Mouse (Mus musculus) midbrain, embryonic 16.5 days (tissue): Measurements from ENCODE around the gene Chuk. TPM values are rescaled to one million over a fixed set of nuclear protein-coding genes. Genes with fewer than 3 reads are reported as not detected.

ENCODE experiments used
- ATAC-seq: fragments of 200-750 bp; cut with Nextera tagmentation; 2 replicates; pipeline ENCODE4 v1.8.0; 2017; ENCODE audit warnings: moderate TSS enrichment
- H3K27ac ChIP-seq: fragments of 300-500 bp; sonication (generic); 2 replicates; pipeline ENCODE4 v1.5.1; 2014; ENCODE audit warnings: mild to moderate bottlenecking, low read length, mixed read lengths
- H3K27me3 ChIP-seq: fragments of 300-500 bp; sonication (generic); 2 replicates; pipeline ENCODE4 v1.6.1; 2014; ENCODE audit warnings: low read depth, low read length, mixed read lengths; ENCODE audit not compliant: control insufficient read depth, insufficient read depth
- H3K36me3 ChIP-seq: fragments of 300-500 bp; sonication (generic); 2 replicates; pipeline ENCODE4 v1.6.1; 2014; ENCODE audit warnings: mild to moderate bottlenecking, low read length, moderate library complexity, mixed read lengths; ENCODE audit not compliant: control insufficient read depth, insufficient read depth
- H3K4me1 ChIP-seq: fragments of 300-500 bp; sonication (generic); 2 replicates; pipeline ENCODE4 v1.6.1; 2014; ENCODE audit warnings: mild to moderate bottlenecking, low read length, mixed read lengths; ENCODE audit not compliant: control insufficient read depth, insufficient read depth
- H3K4me2 ChIP-seq: fragments of 300-500 bp; sonication (generic); 2 replicates; pipeline ENCODE4 v1.6.1; 2014; ENCODE audit warnings: mild to moderate bottlenecking, low read length, mixed read lengths
- H3K4me3 ChIP-seq: fragments of 300-500 bp; sonication (generic); 2 replicates; pipeline ENCODE4 v1.5.1; 2014; ENCODE audit warnings: low read depth, mild to moderate bottlenecking, low read length, moderate library complexity, mixed read lengths
- H3K9ac ChIP-seq: fragments of 300-500 bp; sonication (generic); 2 replicates; pipeline ENCODE4 v1.6.1; 2014; ENCODE audit warnings: low read depth, low read length, mixed read lengths
- H3K9me3 ChIP-seq: fragments of 300-500 bp; sonication (generic); replicated peaks from 2 replicates; pipeline ENCODE4 v1.6.1; 2014; ENCODE audit warnings: mild to moderate bottlenecking, low read length, mixed read lengths; ENCODE audit not compliant: control insufficient read depth, poor library complexity, severe bottlenecking
- WGBS: fragments of 180-500 bp; shearing (Covaris S2); extraction: QIAGEN DNeasy Blood & Tissue Kit; methylation state at CpG from one replicate; pipeline ENCODE4 v1.1.7; 2014; 5-methylcytosine and 5-hydroxymethylcytosine counted together
- polyA plus RNA-seq: library from polyadenylated mRNA; unstranded; fragments of >200 nt; fragmentation: Nextera tagmentation; extraction: Ambion mirVana; gene quantifications from 2 replicates; pipeline ENCODE4 v1.2.1, GENCODE M21; 2015

Chuk gene
- polyA plus RNA-seq, 1 experiment from 2014 or later = 65.8 TPM

DNA sequence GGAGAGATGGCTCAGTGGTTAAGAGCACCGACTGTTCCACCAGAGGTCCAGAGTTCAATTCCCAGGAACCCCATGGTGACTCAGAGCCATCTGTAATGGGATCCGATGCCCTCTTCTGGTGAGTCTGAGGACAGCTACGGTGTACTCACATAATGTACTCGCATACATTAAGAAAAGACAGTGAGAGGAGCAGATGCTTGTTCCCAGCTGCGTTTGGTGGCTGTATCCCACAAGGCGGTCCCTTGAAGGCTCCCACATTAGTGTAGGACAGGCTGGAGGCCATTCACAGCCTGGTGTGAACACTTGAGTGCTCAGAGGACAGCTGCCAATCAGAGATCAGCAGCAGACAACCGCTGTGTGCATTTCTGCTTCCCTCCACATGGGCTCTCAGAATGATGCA, 4.4 kb upstream of the Chuk start:
- H3K9ac ChIP-seq = no peak overlapping the region
- no peak for ATAC-seq
- H3K9me3 ChIP-seq = no peaks in the 10 kb centered on the region
- H3K4me1 ChIP-seq = peaks cover 6% of the 10 kb centered on the region
- no peak overlapping the region for H3K27ac ChIP-seq
- WGBS = 43% methylated on average over 7 of the region's 7 CpGs
- peaks cover 29% of the 10 kb centered on the region for H3K36me3 ChIP-seq
- no peak overlapping the region for H3K4me2 ChIP-seq
- H3K27me3 ChIP-seq = no peaks in the 10 kb centered on the region
- H3K4me3 ChIP-seq = no peak overlapping the region

DNA sequence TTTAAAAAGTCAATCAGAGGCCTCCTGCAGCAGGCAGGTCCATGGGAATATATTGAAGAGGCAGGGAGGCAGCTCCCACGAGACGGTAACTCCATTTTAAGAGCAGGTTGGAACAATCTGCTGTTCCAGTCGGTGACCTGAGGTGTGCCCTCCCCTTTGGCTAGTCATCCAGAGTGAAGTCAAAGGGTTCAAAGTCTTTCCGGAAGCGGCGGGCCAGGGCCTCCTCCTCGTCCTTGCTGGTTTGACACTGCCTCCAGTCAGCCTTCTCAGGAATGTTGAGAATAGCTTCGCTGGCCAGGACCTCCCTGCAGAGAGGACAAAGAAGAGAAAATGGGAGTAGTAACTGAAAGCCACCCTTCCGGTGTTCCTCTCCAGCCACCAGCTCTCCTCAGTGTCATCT, 3.1 kb upstream of the Chuk start:
- no peak overlapping the region for H3K4me3 ChIP-seq
- H3K36me3 ChIP-seq = peaks cover 26% of the 10 kb centered on the region
- no peak overlapping the region for H3K9ac ChIP-seq
- peaks cover 18% of the 10 kb centered on the region for H3K4me1 ChIP-seq
- H3K9me3 ChIP-seq = no peaks in the 10 kb centered on the region
- H3K4me2 ChIP-seq = no peak overlapping the region
- no peak overlapping the region for H3K27ac ChIP-seq
- ATAC-seq = no peak
- H3K27me3 ChIP-seq = no peaks in the 10 kb centered on the region
- WGBS = 97% methylated on average over 9 of the region's 9 CpGs

DNA sequence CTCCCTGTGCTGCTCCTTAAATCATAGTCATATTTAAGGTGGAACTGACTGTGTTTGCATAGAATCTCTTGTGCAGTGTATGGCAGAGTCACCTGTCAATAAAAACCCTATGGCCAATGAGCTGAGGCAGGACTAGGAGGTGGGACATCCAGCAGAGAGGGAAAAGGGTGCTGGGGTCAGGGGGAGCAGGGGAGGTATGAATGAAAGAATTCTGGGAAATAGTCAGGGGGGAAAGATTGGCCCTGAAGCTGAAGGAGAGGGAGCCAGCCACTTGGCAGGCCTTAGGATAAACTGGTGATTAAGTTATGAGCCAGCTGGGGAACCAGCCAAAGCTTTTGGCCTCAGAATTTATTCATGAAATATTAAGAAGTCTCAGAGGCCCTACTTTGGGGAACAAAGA, 1.7 kb upstream of the Chuk start:
- Histone ChIP-seq H3K36me3 (peaks cover 23% of the 10 kb centered on the region), H3K9me3 (no peaks in the 10 kb centered on the region), H3K4me3 (no peak overlapping the region), H3K4me2 (no peak overlapping the region), H3K27me3 (no peaks in the 10 kb centered on the region), H3K9ac (no peak overlapping the region), H3K4me1 (peaks cover 21% of the 10 kb centered on the region), H3K27ac (no peak overlapping the region)
- ATAC-seq = no peak

DNA sequence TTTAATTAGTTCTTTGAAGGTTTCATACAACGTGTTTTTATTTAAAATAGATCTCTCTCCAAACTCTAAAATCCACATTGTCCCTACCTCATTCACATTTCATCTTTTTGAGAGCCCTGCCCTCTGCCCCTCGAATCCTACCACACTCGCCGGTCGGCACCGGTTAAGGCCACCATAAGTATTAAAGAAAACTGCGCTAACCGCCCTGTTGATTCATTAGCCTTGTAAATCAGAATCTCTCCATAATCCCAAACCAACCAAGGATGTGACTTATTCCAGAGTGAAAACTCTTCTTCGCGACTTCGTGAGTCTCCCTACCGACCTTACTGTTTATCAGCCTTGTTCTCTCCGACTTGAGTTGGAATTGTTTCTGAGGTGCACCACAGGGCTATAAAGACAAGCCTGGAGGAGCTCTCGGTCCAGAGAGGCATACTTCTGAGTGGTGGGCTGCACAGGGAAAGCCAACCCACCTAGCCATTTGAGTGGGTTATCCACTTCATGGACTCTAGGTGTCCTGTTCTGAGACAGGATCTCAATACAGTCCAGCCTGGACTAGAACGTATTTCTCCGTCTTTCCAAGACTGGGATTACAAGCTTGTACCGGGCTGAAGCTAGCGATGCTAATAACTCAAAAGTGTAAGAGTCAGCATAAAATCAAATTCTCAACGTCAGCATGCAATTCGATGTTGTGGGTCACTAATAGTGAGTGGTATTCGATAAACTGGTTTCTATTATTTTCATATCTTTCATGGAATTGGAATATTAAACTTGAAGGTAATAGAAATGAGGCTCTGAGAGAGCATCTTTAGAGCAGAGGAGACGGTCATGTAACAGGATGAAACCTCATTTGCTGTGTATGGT, 611 bp upstream of the Chuk start:
- H3K36me3 ChIP-seq = peaks cover 13% of the 10 kb centered on the region
- peak overlapping the region; percentile 72 for H3K4me3 ChIP-seq
- WGBS = 28% methylated on average over 22 of the region's 22 CpGs
- peak; percentile 64 for ATAC-seq
- peak overlapping the region; percentile 13 for H3K9ac ChIP-seq
- H3K27me3 ChIP-seq = no peaks in the 10 kb centered on the region
- H3K27ac ChIP-seq = 0 out of 2 replicates have a peak overlapping the region, but pooled peaks have one; percentile 0
- H3K9me3 ChIP-seq = no peaks in the 10 kb centered on the region
- peak overlapping the region; percentile 70 for H3K4me2 ChIP-seq
- peaks cover 21% of the 10 kb centered on the region for H3K4me1 ChIP-seq

DNA sequence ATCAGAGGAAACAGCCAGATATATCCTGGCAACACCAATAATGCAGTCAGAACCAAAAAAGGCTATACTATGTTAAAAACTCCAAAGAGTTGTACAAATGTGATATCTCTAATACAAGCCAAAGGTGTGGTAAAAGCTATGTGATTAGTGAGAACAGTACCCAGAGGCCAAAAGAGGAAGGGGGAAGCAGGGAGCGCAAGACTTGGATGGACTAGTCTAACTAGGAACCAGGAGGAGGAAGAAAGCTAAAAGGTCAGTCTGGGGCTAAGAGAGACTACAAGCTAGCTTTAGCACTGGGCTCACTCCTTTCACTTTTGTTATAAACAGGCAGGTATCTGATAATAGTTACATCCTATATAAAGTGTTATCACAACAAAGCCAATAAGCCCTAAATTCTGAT, 2.9 kb downstream of the Chuk start:
- H3K36me3 ChIP-seq = no peaks in the 10 kb centered on the region
- H3K9ac ChIP-seq = no peak overlapping the region
- H3K4me2 ChIP-seq = no peak overlapping the region
- H3K27me3 ChIP-seq = no peaks in the 10 kb centered on the region
- no peaks in the 10 kb centered on the region for H3K9me3 ChIP-seq
- WGBS = 91% methylated on average over 1 of the region's 1 CpGs
- H3K4me3 ChIP-seq = no peak overlapping the region
- H3K27ac ChIP-seq = no peak overlapping the region
- no peak for ATAC-seq
- H3K4me1 ChIP-seq = peaks cover 21% of the 10 kb centered on the region

DNA sequence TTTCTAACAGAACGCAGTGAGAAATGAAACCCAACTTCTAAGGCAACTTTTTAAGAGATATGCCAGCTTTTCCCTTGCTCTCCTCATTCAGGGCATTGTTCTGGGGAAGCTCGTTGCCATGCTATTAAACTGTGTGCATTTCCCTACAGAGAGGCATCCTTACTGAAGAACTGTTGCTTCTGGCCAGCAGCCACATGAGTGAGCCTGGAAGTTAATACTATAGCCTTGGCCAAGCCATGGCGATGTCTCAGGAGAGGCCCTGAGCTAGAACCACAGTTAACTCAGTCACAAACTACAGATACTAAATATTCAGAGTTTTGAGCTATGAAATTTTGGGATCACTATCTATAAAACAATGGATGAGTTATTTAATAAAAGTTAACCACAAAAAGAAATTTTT, 4.3 kb downstream of the Chuk start:
- 87% methylated on average over 3 of the region's 3 CpGs for WGBS
- no peak for ATAC-seq
- peaks cover 18% of the 10 kb centered on the region for H3K4me1 ChIP-seq

DNA sequence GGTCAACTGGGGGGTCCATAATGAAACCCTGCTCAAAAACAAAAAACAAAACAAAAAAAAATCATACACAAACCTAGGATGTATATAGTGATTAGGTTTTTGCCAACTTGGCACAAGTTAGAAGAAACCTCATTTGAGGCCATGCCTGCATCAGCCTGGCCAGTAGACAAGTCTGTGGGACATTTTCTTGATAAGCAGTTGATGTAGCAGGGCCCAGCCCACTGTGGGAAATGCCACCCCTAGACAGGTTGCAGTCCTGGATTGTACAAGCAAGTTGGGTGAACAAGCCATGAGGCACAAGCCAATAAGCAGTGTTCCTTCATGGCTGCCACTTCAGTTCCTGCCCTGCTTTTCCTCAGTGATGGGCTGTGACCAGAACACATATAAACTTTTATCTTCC, 6.4 kb downstream of the Chuk start:
- Histone ChIP-seq H3K27ac (no peak overlapping the region), H3K36me3 (peaks cover 16% of the 10 kb centered on the region), H3K4me3 (no peak overlapping the region), H3K27me3 (no peaks in the 10 kb centered on the region), H3K4me1 (peaks cover 7% of the 10 kb centered on the region), H3K4me2 (no peak overlapping the region), H3K9me3 (no peaks in the 10 kb centered on the region), H3K9ac (no peak overlapping the region)
- ATAC-seq = no peak

More for the DNA sequence above, 4.3 kb downstream of the Chuk start:
- no peaks in the 10 kb centered on the region for H3K27me3 ChIP-seq
- no peak overlapping the region for H3K4me2 ChIP-seq
- no peak overlapping the region for H3K9ac ChIP-seq
- H3K36me3 ChIP-seq = 0 out of 2 replicates have a peak, but pooled peaks cover under 1% of the 10 kb centered on the region
- H3K27ac ChIP-seq = no peak overlapping the region
- no peak overlapping the region for H3K4me3 ChIP-seq
- H3K9me3 ChIP-seq = no peaks in the 10 kb centered on the region

DNA sequence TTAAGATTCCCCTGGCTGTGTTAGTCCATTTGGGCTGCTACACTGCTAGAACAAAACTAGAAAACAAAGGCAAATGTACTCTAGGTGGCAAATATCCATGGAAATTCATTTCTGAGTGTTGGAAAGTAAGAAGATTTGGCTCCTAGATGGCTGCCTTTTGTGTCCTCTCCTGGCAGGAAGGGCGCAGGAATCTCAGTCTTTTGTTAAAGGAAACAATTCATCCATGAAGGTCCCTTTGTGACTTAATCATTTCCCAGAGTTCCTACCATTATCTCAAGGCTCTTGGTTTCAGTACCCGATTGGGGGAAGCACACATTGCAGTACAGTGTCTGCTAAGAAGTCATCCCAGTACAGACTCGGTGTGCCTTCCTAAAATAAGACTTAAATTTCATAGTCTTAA, 21.0 kb downstream of the Chuk start:
- Histone ChIP-seq H3K4me2 (no peak overlapping the region), H3K27ac (no peak overlapping the region), H3K4me3 (no peak overlapping the region), H3K9ac (no peak overlapping the region), H3K9me3 (no peaks in the 10 kb centered on the region), H3K36me3 (peaks cover 12% of the 10 kb centered on the region; the same call in 1 of the 2 replicates), H3K4me1 (no peaks in the 10 kb centered on the region), H3K27me3 (no peaks in the 10 kb centered on the region)
- 9% methylated on average over 3 of the region's 3 CpGs for WGBS
- ATAC-seq = no peak

DNA sequence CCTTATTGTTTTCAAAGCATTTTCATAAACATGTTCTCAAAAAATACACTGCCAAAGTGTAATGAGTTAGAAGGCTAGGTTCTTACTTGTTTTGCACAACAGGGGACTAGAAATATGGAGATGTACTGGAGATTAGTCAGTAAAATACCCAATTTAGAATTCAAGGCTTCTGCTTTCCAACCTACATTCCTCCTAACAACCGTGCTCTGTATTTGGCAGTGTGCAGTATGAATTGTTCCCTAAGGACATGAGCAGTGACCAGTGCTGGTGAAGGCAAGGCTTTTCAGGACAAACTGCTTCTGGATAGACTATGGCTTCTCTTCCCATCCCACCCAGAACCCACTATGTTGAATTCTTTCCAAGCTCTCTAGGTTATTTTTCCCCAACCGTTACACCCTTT, 26.4 kb downstream of the Chuk start:
- ATAC-seq = no peak
- Histone ChIP-seq H3K27ac (no peak overlapping the region), H3K4me2 (no peak overlapping the region), H3K4me3 (no peak overlapping the region), H3K27me3 (no peaks in the 10 kb centered on the region), H3K4me1 (no peaks in the 10 kb centered on the region), H3K9ac (no peak overlapping the region), H3K36me3 (peaks cover 16% of the 10 kb centered on the region), H3K9me3 (no peaks in the 10 kb centered on the region)
- WGBS = 90% methylated on average over 2 of the region's 2 CpGs
